In the genomic region with DNA sequence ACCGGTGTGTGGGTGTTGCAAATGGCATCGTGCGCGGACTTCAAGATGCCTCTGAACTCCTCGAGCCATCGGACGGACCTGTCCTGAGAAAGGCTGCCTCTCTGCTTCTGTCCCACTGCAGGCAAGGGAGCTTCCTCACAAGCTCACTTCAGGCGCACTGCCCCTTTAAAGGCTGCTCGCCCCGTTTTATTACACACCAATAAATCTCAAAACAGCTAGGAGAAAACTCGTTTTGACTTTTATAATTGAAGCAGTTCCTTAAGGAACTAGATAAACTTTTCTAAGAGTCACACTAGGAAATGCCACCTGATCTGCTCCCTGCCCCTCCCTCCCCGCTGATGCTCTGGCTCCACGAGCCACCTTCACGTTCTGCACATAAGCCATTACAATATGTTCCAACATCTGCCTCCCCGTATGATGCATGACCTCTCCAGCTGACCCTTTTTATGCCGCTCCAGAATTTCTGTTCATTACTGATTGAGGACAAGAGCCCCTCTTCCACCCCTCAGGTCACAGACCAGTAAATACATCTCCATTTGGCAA, we compare ENCODE assay signal across 14 mouse cellular contexts.
A peak's percentile ranks its signal among the peaks of the same experiment; 100 is the strongest.
DNase-seq lines count a peak whose midpoint lies in the region; ATAC-seq and TF ChIP-seq lines count a peak whose summit lies in the region.
"Had no signal": no experiment of that assay in that cellular context is flagged by ENCODE, and none has a peak within 500 bp of the region (broad histone marks: within the 10 kb centered on the region; RNA-seq: fewer than 3 reads in every experiment).

No protein-coding gene starts in this region.

- 0 out of 2 replicates have a peak, but pooled peaks have one; percentile 59 for ATAC-seq in hindbrain, postnatal 0 days
- no peak for ATAC-seq in hindbrain, embryonic 14.5 days (ENCODE audit: low FRiP score)
- ATAC-seq in frontal cortex, adult (ENCODE audit: low TSS enrichment), result no peak
- ATAC-seq: activated CD4-positive, CD25-positive, alpha-beta regulatory T cell, adult 4 months; forebrain, embryonic 15.5 days had no signal

- no peaks in the 10 kb centered on the region for H3K4me1 ChIP-seq in hindbrain, postnatal 0 days (ENCODE audit: insufficient read depth, low read length)
- no peaks in the 10 kb centered on the region for H3K4me1 ChIP-seq in hindbrain, embryonic 14.5 days (replicated peaks; ENCODE audit: control insufficient read depth, insufficient read depth, low read length)

- no peak overlapping the region for H3K27ac ChIP-seq in hindbrain, postnatal 0 days
- no peak overlapping the region for H3K27ac ChIP-seq in hindbrain, embryonic 14.5 days
- H3K27ac ChIP-seq: forebrain, embryonic 15.5 days; macrophage had no signal

- no peak overlapping the region for H3K4me2 ChIP-seq in hindbrain, postnatal 0 days (ENCODE audit: low read depth, low read length)
- H3K4me2 ChIP-seq in hindbrain, embryonic 14.5 days (replicated peaks), result no peak overlapping the region
- H3K4me2 ChIP-seq: forebrain, embryonic 15.5 days; heart, embryonic 11.5 days had no signal

- TF ChIP-seq CTCF in hindbrain, postnatal 0 days (IDR thresholded peaks at IDR 0.05; ENCODE audit: low read depth), result no peak

- H3K4me3 ChIP-seq in hindbrain, postnatal 0 days (ENCODE audit: low read length), result no peak overlapping the region
- H3K4me3 ChIP-seq in hindbrain, embryonic 14.5 days (replicated peaks; ENCODE audit: low read length), result no peak overlapping the region
- H3K4me3 ChIP-seq: forebrain, embryonic 15.5 days had no signal

- no peaks in the 10 kb centered on the region for H3K27me3 ChIP-seq in hindbrain, postnatal 0 days (ENCODE audit: insufficient read depth, low read length)
- no peaks in the 10 kb centered on the region for H3K27me3 ChIP-seq in hindbrain, embryonic 14.5 days (ENCODE audit: control insufficient read depth, insufficient read depth, low read length)
- H3K27me3 ChIP-seq: forebrain, embryonic 15.5 days had no signal

- peak; percentile 52 for DNase-seq in hindbrain, postnatal 0 days (ENCODE audit: low spot score)
- DNase-seq in hindbrain, embryonic 14.5 days (ENCODE audit: low spot score), result no peak
- peak; percentile 11 for DNase-seq in 3134 (ENCODE audit: extremely low read depth, insufficient read length, low spot score)
- peak; percentile 31 for DNase-seq in hindlimb bud, embryonic 11.5 days (ENCODE audit: extremely low spot score, low read depth, low spot score)
- peak; percentile 69 for DNase-seq in mesoderm, embryonic 11.5 days (ENCODE audit: low read depth, low spot score)
- no peak for DNase-seq in spleen, postnatal 4 days (ENCODE audit: low spot score in 2 of 2)
- DNase-seq: cerebellum, adult 11-12 months; gastrocnemius, postnatal 14 days; thymus, adult 2 months had no signal

- 57% methylated on average over 16 of the region's 16 CpGs for WGBS in hindbrain, postnatal 0 days
- 63% methylated on average over 16 of the region's 16 CpGs for WGBS in hindbrain, embryonic 14.5 days

- H3K9me3 ChIP-seq in hindbrain, postnatal 0 days (ENCODE audit: low read length), result no peaks in the 10 kb centered on the region
- H3K9me3 ChIP-seq in hindbrain, embryonic 14.5 days (ENCODE audit: control insufficient read depth, low read length), result no peaks in the 10 kb centered on the region
- H3K9me3 ChIP-seq: forebrain, embryonic 15.5 days had no signal

- no peaks in the 10 kb centered on the region for H3K36me3 ChIP-seq in hindbrain, postnatal 0 days (ENCODE audit: insufficient read depth, low read length)
- H3K36me3 ChIP-seq in hindbrain, embryonic 14.5 days (replicated peaks; ENCODE audit: control insufficient read depth, insufficient read depth), result no peaks in the 10 kb centered on the region
- H3K36me3 ChIP-seq: forebrain, embryonic 15.5 days had no signal

- H3K9ac ChIP-seq in hindbrain, postnatal 0 days (replicated peaks; ENCODE audit: low read length), result no peak overlapping the region
- H3K9ac ChIP-seq in hindbrain, embryonic 14.5 days, result no peak overlapping the region
- H3K9ac ChIP-seq: forebrain, embryonic 15.5 days had no signal

Comparison
In these comparisons a context has a peak if more than half of its experiments do, and no peak if none do; other contexts are left out.
1. DNase-seq: peak in hindbrain, postnatal 0 days (single experiment), 3134 (single experiment), hindlimb bud, embryonic 11.5 days (single experiment) and mesoderm, embryonic 11.5 days (single experiment); none in hindbrain, embryonic 14.5 days (single experiment) and spleen, postnatal 4 days (0 of 2).